Mouse (Mus musculus): ENCODE measurements around the gene Ggact.

Gene Ggact

DNA sequence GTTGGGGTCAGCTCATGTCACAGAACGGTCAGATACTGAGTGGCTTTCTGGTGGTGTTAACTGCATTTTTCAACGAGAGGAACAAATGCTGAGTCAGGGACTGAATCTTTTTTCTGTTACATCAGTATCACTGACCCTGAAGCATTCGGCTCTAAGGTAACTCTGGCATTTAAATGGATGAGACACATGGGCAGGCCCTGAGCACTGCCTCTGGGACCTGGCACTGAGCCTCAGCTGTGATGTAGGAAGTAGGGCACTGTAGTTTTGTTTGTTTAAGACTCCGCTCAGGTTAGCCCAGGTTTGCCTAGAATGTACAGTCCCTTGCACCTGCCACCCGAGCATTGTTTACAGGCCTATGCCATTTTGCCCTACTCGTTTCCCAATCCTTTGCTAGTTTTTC lies 43.7 kb downstream of the Ggact start:
- in situ Hi-C loops (cut with MboI, MseI), result loop anchor here (10.0 kb wide), 1 partner anchor 375 kb away; the partner anchor contains the start of gene Gm10837

DNA sequence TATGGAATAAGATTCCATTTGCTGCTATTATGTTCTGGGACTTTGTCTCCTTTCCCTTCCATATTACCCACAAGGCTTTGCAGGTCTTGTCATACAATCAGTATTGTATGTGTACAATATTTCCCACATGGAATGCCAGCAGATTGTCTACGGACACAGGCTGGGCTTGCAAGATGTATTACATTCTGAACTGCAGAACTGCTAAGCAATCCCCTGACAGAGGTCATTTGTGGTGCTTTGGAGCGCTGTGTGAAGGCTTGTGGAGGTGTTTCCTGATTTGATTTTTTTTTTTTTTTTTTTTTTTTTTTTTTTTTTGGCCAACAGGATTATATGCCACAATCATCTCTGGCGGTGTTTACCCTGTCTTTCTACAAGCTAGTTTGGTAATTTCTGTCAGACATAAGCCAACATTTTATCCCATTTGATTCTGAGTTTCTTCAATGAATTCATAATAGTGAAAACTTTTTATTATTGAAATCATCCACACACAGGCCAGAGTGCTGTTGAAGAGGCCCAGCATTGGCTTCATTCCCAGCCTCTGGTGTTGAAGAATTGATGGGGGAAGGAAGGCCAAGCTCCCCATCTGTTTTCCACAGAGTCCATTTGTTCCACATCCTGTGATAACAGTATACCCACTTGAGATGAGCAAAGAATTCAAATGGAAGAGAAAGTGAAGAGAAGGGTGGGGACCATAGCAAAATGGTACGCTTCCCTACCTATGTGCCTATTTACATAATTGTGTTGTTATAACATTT lies 45.8 kb downstream of the Ggact start:
- in situ Hi-C loops (cut with MboI, MseI), result no loop called here

DNA sequence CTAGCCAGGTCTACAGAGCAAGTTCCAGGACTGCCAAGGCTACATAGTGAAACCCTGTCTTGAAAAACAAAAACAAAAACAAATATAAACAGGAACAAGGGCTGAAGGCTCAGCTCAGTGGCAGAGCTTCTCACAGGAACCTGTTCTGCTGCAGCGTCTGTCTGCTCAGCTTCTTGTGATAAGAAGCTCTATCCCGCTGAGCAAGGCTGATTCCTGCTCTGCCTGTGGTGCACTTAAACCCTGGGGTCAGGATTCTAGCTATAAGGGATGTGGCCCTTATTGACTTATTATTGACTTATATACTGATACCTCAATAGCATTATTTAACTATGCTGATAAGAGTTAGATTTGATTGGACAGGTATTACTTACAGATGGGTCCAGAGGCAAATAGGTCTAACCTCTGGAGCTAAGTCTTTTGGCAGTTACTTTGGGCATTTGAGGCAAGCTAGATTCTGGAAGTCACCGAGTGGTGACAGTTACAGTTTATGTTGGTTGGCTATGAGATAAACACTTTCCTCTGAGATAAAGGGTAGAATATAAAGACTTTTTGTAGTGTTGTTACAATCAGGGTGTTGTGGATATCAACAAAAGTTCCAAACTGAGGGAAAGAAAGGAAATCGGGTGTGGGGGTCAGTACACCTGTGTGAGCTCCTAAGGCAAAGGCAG lies 48.0 kb downstream of the Ggact start:
- in situ Hi-C loops (cut with MboI, MseI), result no loop called here

DNA sequence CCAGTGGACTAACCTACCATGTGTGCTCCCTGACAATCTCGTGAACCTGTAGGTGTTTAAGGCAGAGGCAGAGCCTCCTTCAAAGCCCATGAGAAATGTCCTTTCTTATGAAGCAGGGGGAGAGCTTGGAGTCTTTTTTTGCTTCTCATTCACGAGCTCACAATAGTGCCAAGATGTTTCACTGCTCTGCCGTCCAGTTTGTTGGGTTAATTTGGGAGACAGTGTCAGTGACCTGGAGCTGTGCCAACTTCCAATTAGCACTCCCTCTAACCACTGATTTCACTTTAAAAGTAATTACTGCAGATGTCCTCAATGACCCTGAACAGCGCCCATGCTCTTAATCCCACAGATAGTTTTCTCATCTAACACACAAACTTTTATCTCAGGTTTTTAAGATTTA lies 50.9 kb downstream of the Ggact start:
- in situ Hi-C loops (cut with MboI, MseI), result no loop called here

DNA sequence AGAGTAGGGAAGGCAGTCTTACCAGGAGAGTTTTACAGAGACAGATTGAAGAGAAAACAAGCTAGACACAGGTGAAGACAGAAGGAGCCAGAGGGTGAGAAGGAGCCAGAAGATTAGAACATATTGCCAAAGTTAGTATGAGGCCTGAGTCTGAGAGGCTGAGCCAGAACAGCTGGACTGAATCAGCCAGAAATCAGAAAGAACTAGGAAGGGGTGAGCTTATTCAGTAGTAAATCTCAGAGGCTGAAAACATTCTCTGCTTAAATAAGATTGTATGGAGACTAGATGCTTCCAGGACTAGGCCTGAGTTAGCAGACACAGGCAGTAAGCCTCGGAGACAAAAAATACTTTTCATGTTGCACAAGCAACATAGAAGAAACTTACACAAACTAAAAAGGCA lies 53.8 kb downstream of the Ggact start:
- in situ Hi-C loops (cut with MboI, MseI), result no loop called here

DNA sequence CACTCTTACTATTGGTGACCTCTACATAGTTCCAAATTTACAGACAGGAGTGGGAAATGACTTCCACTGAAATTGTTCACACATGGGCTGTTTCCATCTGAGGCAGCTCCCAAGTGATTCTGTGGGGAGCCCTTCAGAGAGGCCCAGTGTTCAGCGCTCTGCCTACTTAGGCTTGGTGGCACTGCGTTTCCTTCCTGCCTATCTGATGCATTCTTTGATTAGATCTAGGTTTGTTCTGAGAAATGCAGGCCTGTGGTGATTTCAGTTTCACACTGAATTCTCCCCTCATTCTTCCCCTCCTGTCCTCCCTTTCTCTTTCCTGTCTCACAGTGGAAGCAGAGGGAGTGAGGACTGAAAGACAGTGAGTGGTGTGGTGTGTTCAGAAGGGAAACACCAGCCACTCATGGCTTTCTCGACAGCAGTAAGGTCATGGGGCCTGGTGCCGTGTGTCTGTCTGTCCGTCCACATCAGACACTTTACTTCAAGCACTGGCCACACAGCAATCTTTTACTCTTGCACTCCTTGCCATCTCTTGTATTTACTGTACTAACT lies 61.0 kb downstream of the Ggact start:
- in situ Hi-C loops (cut with MboI, MseI), result no loop called here

DNA sequence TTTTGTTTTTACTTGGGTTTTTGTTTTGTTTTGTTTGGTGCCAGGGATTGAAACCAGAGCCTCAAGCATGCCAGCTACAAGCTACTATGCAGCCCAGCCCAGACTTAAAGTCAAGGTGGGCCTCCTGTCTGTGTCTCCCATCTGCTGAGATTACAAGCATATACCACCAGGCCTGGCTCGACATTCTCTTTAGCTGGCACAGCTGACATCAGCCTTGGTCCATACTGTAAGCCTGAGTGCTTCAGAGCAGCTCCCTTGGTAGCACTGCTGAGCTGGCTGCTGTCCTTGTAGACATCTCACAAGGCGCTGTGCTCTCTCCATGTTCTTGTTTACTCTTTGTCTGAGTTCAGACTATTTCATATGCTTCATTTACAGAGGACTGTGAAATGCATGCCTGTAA lies 76.5 kb downstream of the Ggact start:
- in situ Hi-C loops (cut with MboI, MseI), result no loop called here

DNA sequence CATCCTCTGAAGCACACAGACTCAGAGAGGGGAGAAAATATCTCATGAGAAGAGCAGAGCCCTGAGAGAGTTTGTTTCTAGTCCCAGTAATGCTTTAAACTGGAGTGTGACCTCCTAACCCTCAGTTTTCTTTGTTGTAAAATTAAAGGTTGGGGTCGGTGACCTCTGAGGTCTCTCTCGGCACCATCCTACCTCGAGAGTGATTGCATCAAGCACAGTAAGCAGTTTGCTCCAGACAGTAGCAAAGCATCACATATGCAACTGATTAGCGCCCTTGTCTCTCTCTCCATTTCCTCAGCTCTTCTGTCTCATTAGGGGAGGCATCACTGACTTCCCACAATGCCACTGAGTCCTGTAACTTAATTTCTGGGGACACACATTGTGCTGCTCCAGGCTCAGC lies 77.3 kb downstream of the Ggact start:
- in situ Hi-C loops (cut with MboI, MseI), result no loop called here

DNA sequence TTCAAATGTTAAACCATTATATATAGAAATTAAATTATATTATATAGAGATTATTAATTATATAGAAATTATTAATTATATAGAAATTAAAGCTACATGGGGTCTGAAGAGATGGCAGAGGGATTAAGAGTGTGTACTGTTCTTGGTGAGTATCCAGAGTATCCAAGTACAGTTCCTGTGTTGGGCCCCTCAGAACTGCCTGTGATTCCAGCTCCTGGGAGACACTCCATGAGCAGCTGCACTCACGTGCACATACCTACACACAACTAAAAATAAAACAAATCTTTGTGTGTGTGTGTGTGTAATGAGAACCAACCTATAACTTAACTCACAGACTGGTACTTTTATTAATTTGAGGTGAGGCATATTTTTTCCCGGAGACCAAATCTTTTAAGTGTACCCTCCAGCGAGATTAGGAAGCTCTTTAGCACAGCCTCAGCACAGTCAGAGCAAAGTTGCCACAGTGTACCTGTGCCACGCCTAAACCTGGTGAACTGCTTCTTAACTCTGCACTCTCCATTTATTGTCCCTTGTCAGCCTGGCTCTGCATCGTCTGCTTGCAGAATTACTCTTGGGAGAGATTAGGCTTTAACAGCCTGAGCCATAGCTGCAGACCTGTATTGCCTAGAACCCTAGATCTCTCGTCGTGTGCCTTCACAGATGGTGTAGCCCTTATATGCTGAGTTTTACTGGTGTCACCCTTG lies 77.9 kb downstream of the Ggact start:
- in situ Hi-C loops (cut with MboI, MseI), result no loop called here

DNA sequence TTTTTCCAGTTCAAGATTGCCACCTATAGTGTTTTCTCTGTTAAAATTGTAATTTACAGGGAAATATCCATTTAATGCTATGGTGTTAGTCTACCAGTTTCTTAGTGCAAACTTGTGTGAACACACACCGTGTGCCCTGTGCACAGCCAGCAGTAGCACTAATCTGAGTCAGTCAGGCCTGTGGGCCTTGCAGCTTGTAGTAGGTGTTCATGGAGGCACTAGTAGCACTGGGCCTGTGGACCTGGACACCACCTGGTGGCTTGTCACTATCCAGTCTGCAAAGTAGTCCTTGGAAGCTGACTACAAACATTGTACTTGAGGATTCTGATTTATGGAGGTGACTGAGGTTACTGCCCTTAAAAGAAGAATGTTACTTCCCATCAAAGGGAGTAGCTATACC lies 78.8 kb downstream of the Ggact start:
- in situ Hi-C loops (cut with MboI, MseI), result no loop called here

DNA sequence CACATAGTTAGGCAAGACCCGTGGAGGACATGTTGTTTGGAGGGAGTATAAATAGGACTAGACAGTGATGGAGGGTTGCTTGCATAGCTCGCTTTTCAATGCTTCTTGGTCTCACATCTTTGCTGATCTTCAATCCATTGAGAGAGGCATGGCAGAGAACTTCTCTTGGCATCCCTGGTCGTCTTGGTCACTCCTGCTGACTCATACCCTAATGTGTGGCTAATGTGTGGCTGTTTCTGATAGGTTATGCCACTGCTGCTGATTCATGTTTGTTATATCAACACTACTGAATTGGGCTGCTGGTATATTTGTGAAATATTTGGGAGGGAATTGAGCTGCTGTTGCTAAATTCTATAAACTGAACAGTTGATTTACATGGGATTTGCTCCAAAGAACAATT lies 79.9 kb downstream of the Ggact start:
- in situ Hi-C loops (cut with MboI, MseI), result no loop called here

DNA sequence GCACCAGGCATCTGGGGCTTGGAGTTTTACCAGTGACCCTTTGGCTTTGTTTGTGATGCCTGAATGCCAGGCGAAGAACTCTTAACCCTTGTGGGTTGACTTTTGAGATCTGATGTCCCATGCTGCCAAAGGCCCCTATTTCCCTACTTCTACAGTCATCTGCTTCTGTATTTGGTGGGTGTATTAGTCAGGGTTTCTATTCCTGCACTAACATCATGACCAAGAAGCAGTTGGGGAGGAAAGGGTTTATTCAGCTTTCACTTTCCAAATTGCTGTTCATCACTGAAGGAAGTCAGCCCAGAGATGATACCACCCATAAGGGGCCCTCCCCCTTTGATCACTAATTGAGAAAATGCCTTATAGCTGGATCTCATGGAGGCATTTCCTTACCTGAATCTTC lies 83.1 kb downstream of the Ggact start:
- in situ Hi-C loops (cut with MboI, MseI), result no loop called here

DNA sequence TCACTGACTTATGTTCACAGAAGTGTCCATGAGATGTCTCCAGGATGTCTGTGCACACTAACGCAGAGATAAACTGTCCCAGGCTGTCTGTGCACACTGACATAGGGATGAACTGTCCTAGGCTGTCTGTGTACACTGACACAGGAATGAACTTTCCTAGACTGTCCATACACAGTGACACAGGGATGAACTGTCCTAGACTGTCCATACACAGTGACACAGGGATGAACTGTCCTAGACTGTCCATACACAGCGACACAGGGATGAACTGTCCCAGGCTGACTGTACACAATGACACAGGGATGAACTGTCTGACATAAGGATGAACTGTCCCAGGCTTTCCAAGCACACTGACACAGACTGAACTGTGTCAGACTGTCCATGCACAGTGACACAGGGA lies 88.1 kb downstream of the Ggact start:
- in situ Hi-C loops (cut with MboI, MseI), result no loop called here

DNA sequence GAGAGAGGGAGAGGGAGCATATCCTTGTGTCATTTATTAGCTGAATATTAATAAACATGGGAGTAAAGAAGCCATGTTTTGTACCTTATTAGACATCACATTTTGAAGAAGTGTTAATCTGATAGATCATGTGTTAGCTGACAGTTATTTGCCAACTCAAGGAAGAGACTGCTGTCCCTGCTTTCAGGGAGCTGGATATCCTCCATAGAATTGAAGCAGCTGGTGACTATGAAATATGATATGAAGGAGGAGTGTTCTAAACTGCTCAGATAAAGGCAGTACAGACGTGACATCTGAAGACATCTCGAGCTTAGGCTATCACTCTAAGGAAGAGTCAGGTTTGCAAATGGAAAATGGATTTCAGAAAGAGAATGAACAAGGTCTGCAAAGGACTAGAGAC lies 89.8 kb downstream of the Ggact start:
- in situ Hi-C loops (cut with MboI, MseI), result loop anchor here (25.0 kb wide), 1 partner anchor 1539 kb away; no protein-coding TSS in a partner anchor

DNA sequence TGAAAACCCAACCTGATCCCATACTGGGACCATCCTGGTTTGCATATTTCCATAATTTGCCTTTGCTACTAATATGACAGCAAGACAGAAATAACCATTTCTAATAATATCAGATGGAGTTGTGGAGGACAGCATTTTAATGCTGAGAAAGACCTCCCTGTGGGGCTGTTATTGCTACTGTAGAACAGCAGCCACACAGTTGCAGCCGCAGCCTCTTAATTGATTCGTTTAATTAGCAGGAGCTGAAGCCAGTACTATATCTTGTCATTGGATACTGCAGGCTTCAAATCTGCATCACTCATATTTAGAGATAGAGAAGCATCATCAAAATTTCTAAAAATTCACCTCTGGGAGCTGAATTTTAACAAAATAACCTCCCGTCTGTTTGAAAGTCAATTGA lies 92.6 kb downstream of the Ggact start:
- in situ Hi-C loops (cut with MboI, MseI), result loop anchor here (25.0 kb wide), 1 partner anchor 1541 kb away; no protein-coding TSS in a partner anchor

DNA sequence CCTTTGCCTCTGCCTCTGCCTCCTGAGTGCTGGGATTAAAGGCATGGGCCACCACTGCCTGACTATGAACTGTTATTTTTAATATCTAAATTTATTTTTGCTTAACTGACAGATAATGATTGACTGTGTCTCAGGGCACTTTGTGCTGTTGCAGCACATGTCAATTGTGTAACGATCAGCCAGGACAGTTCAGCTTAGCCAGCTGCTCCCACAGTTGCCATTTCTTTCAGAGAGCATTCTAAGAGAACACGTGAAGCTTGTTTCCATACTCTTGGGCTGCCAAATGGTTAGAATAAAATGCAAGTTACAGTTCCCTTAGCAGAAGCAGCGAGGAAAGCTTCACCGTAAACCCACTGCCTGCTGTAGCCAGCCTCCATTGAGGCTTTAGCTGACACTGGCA lies 113.3 kb downstream of the Ggact start:
- in situ Hi-C loops (cut with MboI, MseI), result loop anchor here (25.0 kb wide), 1 partner anchor 1562 kb away; no protein-coding TSS in a partner anchor

DNA sequence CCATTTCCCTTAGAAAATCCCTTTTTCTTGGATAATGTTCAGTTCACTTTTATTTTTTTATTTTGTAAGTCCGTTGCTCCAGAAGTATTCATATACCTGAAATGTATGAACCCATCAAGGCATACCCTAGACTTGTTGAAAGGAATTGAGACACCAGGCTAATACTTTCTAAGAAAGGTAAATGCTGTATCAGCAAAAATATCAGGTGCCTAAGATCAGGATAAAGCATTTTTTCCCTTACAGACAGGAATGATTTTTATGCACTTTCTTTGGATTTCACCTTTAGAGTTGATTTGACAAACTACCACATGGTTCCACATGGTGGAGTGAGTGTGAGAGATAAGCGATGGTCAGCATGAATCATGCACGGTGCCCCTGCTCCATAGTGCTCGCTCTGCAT lies 120.2 kb downstream of the Ggact start:
- in situ Hi-C loops (cut with MboI, MseI), result loop anchor here (10.0 kb wide), 1 partner anchor 1319 kb away; no protein-coding TSS in a partner anchor

DNA sequence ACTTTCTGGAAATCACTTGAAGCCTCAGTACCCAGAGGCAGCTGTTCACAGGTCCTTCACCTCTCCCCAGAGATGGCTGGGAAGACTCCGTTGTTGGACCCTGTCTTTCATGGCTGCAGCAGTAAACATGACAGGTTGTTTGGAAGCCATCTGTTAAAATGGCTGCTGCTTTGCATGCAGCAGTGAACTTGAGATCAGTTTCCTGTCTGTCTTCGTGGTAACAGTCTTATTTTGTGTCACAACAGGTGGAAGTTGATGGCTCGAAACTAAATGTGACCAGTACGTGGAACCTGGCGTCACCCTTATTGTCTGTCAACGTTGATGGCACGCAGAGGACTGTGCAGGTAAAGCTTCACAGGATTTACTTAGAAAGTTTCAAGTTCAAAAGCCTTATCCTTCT lies 123.4 kb downstream of the Ggact start:
- in situ Hi-C loops (cut with MboI, MseI), result loop anchor here (10.0 kb wide), 1 partner anchor 1315 kb away; no protein-coding TSS in a partner anchor

DNA sequence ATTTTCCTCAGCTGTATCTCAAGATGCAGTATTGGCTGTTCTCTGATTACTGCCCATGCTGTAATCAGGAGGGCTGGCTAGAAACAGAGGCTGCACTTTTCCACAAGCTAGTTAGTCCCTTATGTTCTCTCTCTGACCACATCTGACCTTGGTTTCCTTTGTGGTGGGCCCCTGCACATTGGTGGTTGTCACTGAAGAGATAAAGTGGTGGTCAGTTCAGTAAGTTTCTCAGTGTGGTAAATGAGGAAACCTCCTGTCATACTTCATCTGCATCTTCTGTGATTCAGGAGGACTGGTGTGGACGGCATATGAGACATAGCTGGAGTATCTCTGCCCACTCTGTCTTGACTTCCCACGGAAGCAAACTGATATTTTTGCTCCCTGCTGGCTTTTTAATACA lies 125.4 kb downstream of the Ggact start:
- in situ Hi-C loops (cut with MboI, MseI), result no loop called here

DNA sequence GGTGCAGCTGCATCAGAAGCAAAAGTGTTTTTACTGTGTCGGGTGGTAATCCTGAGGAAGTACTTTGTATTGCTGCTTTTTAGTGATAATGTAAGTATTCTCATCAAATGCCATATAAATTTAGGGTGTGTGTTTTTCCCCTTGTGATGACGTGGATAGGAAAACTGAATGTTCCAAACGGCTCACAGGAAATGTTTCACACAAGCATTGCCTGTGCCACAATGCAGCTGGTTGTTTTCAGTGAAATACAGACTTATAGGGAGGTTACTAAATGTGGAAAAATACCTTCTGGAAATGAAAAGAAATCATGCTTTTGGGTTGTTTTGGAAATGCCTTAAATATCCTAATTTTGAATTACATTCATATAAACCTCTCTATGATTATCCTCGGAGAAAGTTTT lies 128.9 kb downstream of the Ggact start:
- in situ Hi-C loops (cut with MboI, MseI), result no loop called here

DNA sequence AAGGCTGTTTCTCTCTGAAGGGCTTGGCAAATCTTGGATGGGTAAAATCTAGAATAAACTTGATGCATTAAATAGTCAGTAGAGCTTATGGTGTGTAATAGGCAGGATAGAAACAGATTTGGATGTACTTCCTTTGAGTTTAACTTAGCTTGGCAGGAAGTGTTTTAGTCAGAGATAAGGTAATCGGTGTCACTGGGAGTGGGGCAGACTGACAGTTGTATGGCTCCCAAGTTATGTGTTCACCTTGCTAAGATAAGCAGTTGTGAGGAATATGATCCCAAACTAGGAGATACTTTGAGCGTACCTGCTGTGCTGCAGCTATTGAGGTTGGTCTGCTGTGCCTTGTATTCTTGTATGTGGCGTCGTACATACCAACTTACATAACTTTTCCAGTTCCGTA lies 147.1 kb downstream of the Ggact start:
- in situ Hi-C loops (cut with MboI, MseI), result no loop called here

Data from T-helper 2 cell (primary cell).